Mouse (Mus musculus) stomach, embryonic 15.5 days (tissue): ENCODE results near the gene Tjp3. TPM values are rescaled to one million over a fixed set of nuclear protein-coding genes. Genes with fewer than 3 reads are reported as not detected.
"Not testable (repeated sequence)": the region's sequence is repeated elsewhere in the genome, so short reads cannot be mapped to it uniquely, and the experiment has no call there.

Experiments
- ATAC-seq: fragments of 200-750 bp; cut with Nextera tagmentation; 2 replicates; pipeline ENCODE4 v1.8.0; 2017; ENCODE audit warnings: low read depth, moderate number of reproducible peaks, moderate TSS enrichment; ENCODE audit not compliant: insufficient read depth, low FRiP score
- H3K27ac ChIP-seq: fragments of 300-500 bp; sonication (generic); 2 replicates; pipeline ENCODE4 v1.5.1; 2015; ENCODE audit warnings: mild to moderate bottlenecking, inconsistent platforms
- H3K27me3 ChIP-seq: fragments of 300-500 bp; sonication (generic); replicated peaks from 2 replicates; pipeline ENCODE4 v1.6.1; 2015; ENCODE audit warnings: inconsistent platforms
- H3K36me3 ChIP-seq: fragments of 300-500 bp; sonication (generic); 2 replicates; pipeline ENCODE4 v1.6.1; 2015; ENCODE audit warnings: inconsistent platforms
- H3K4me1 ChIP-seq: fragments of 300-500 bp; sonication (generic); 2 replicates; pipeline ENCODE4 v1.6.1; 2015; ENCODE audit warnings: inconsistent platforms
- H3K4me2 ChIP-seq: fragments of 300-500 bp; sonication (generic); 2 replicates; pipeline ENCODE4 v1.6.1; 2015; ENCODE audit warnings: mild to moderate bottlenecking, inconsistent platforms
- H3K4me3 ChIP-seq: fragments of 300-500 bp; sonication (generic); replicated peaks from 2 replicates; pipeline ENCODE4 v1.5.1; 2015; ENCODE audit warnings: inconsistent platforms
- H3K9ac ChIP-seq: fragments of 300-500 bp; sonication (generic); 2 replicates; pipeline ENCODE4 v1.6.1; 2015; ENCODE audit warnings: inconsistent platforms
- H3K9me3 ChIP-seq: fragments of 300-500 bp; sonication (generic); 2 replicates; pipeline ENCODE4 v1.6.1; 2016; ENCODE audit warnings: inconsistent platforms
- WGBS: fragments of 180-500 bp; shearing (Covaris S2); methylation state at CpG from one replicate; pipeline ENCODE4 v1.1.7; 2015; 5-methylcytosine and 5-hydroxymethylcytosine counted together
- polyA plus RNA-seq: library from polyadenylated mRNA; unstranded; fragments of >200 nt; fragmentation: Nextera tagmentation; extraction: Ambion mirVana; gene quantifications from 2 replicates; pipeline ENCODE4 v1.2.1, GENCODE M21; 2015

The Tjp3 gene
- polyA plus RNA-seq, 1 experiment from 2014 or later, result 32.6 TPM

GRCm38 (mm10) chr10:81238618-81239017 is 52.8 kb downstream of the Tjp3 start:
- Histone ChIP-seq H3K4me3 (no peak overlapping the region), H3K4me2 (no peak overlapping the region), H3K9ac (no peak overlapping the region), H3K27me3 (peaks cover 21% of the 10 kb centered on the region), H3K36me3 (no peaks in the 10 kb centered on the region), H3K4me1 (peaks cover 3% of the 10 kb centered on the region; the same call in 1 of the 2 replicates), H3K27ac (no peak overlapping the region), H3K9me3 (no peaks in the 10 kb centered on the region)
- WGBS, result 77% methylated on average over 2 of the region's 2 CpGs
- no peak for ATAC-seq

DNA sequence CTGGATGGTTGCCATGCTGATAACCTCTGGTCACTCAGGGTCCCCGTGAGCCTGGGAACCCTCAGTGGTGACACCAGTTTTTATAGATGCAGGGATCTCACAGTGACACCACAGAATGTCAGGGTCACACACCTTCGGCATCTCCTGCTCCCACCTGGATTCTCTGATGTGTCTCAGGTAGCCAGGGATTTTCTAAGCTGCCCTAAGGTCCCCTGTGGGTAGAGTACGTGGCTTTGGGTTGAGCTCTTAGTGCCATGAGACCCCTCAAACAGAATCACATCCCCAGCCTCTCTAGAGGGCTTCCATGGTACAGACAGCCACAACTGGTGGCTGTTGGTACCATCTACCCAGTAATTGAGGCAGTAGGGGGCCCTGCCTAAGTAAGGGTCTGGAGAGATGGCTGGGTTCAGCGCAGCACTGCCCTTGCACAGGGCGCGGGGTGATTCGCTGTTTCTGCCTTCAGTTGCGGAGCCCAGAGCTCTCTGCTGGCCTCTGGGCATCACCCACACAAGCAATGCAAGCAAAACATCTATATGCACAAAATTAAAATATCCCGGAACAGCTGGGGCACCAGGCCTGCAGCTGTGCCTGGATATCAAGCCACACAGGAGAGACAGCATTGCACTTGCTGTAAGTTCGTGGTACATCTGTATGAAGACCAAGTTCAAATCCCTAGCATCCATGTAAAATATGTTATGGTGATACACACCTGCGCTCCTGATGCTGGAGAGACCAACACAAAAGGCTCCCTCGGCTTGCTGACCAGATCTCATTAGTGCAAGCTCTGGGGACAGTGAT is 54.7 kb downstream of the Tjp3 start:
- H3K9ac ChIP-seq, result no peak overlapping the region
- peaks cover 18% of the 10 kb centered on the region for H3K27me3 ChIP-seq
- H3K36me3 ChIP-seq, result no peaks in the 10 kb centered on the region
- no peak overlapping the region for H3K4me3 ChIP-seq
- H3K4me1 ChIP-seq, result peaks cover 10% of the 10 kb centered on the region
- ATAC-seq, result no peak
- WGBS, result 84% methylated on average over 12 of the region's 12 CpGs
- no peaks in the 10 kb centered on the region for H3K9me3 ChIP-seq
- no peak overlapping the region for H3K4me2 ChIP-seq
- no peak overlapping the region for H3K27ac ChIP-seq

DNA sequence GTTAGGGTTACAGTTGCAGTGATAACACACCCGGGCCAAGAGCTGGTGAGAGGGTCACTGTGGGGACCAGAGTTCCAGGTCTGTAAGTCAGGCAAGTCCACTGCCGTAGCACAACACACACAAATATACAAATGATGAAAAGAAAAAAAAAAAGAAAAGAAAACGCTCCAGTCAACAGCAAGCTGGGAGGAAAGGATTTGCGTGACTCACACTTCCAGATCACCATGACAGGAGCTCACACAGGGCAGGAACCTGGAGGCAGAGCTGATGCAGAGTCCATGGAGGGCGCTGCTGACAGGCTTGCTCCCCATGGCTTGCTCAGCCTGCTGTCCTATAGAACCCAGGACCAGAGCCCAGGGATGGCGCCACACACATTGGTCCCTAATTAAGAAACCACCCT is 57.2 kb downstream of the Tjp3 start:
- ATAC-seq, result no peak
- H3K9ac ChIP-seq, result no peak overlapping the region
- WGBS, result 75% methylated on average over 6 of the region's 6 CpGs
- no peaks in the 10 kb centered on the region for H3K36me3 ChIP-seq
- no peak overlapping the region for H3K4me3 ChIP-seq
- H3K9me3 ChIP-seq, result no peaks in the 10 kb centered on the region
- H3K4me2 ChIP-seq, result peak overlapping the region; percentile 65; the same call in 1 of the 2 replicates
- H3K27ac ChIP-seq, result no peak overlapping the region
- peaks cover 10% of the 10 kb centered on the region for H3K4me1 ChIP-seq
- H3K27me3 ChIP-seq, result peaks cover 23% of the 10 kb centered on the region

DNA sequence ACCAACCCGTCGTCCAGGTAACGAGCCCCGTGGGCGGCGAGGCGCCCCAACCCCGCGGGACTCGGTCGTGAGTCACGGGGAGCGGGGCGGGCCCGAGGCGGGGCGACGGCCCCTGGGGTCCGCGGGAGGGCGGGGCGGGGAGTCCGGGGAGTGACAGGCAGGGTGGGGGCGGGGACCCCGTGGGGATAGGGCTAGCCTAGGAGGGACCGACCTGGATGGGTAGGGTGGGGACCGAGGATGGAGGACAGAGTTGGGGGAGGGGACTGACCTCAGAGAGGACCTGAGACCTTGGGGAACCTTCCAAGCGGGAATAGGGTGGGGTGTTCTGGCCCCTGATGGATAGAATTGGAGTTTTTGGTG is 58.2 kb downstream of the Tjp3 start:
- H3K27me3 ChIP-seq, result peaks cover 30% of the 10 kb centered on the region
- under 1% methylated on average over 28 of the region's 28 CpGs for WGBS
- no peaks in the 10 kb centered on the region for H3K36me3 ChIP-seq
- no peak overlapping the region for H3K27ac ChIP-seq
- peak overlapping the region; percentile 65 for H3K4me2 ChIP-seq
- peak overlapping the region; percentile 65 for H3K9ac ChIP-seq
- no peaks in the 10 kb centered on the region for H3K9me3 ChIP-seq
- peak; percentile 67; the same call in 1 of the 2 replicates for ATAC-seq
- peak overlapping the region; percentile 78 for H3K4me3 ChIP-seq
- H3K4me1 ChIP-seq, result peaks cover 10% of the 10 kb centered on the region

- ATAC-seq, result peak; percentile 89
Observed at GRCm38 (mm10) chr10:81232580-81233225, 58.7 kb downstream of the Tjp3 start, which contains the start of gene Zfr2. Zfr2 (plus strand) TSS chr10:81233155.

GRCm38 (mm10) chr10:81231436-81231835 is 59.9 kb downstream of the Tjp3 start:
- Histone ChIP-seq H3K9ac (no peak overlapping the region), H3K27me3 (peaks cover 31% of the 10 kb centered on the region), H3K4me2 (no peak overlapping the region), H3K9me3 (no peaks in the 10 kb centered on the region), H3K4me1 (peaks cover 10% of the 10 kb centered on the region), H3K27ac (no peak overlapping the region), H3K4me3 (no peak overlapping the region), H3K36me3 (no peaks in the 10 kb centered on the region)
- 56% methylated on average over 7 of the region's 7 CpGs for WGBS
- no peak for ATAC-seq

More at GRCm38 (mm10) chr10:81232580-81233225, 58.7 kb downstream of the Tjp3 start, which contains the start of gene Zfr2:
- Histone ChIP-seq H3K4me1 (peaks cover 10% of the 10 kb centered on the region), H3K4me2 (peak within 1 kb of the TSS; percentile 65), H3K9me3 (no peaks in the 10 kb centered on the region), H3K9ac (peak within 1 kb of the TSS; percentile 65), H3K27ac (no peak within 1 kb of the TSS), H3K4me3 (peak within 1 kb of the TSS; percentile 78), H3K36me3 (no peaks in the 10 kb centered on the region), H3K27me3 (peaks cover 31% of the 10 kb centered on the region)
- WGBS, result 6% methylated on average over 29 of the region's 29 CpGs

GRCm38 (mm10) chr10:81230438-81231332 is 60.7 kb downstream of the Tjp3 start, which contains the start of gene Atcay:
Atcay (minus strand) TSS chr10:81230833.
- Histone ChIP-seq H3K4me3 (0 out of 2 replicates have a peak within 1 kb of the TSS, but pooled peaks have one; percentile 11), H3K36me3 (no peaks in the 10 kb centered on the region), H3K4me2 (peak within 1 kb of the TSS; percentile 35), H3K27me3 (peaks cover 31% of the 10 kb centered on the region), H3K9ac (no peak within 1 kb of the TSS), H3K4me1 (peaks cover 10% of the 10 kb centered on the region), H3K27ac (no peak within 1 kb of the TSS), H3K9me3 (no peaks in the 10 kb centered on the region)
- 12% methylated on average over 27 of the region's 27 CpGs for whole genome bisulfite sequencing
- ATAC-seq, result no peak

GRCm38 (mm10) chr10:81229735-81230437 is 61.5 kb downstream of the Tjp3 start:
- ATAC-seq, result no peak
- peaks cover 31% of the 10 kb centered on the region for H3K27me3 ChIP-seq
- H3K4me3 ChIP-seq, result 0 out of 2 replicates have a peak overlapping the region, but pooled peaks have one; percentile 11
- no peaks in the 10 kb centered on the region for H3K9me3 ChIP-seq
- no peak overlapping the region for H3K9ac ChIP-seq
- no peaks in the 10 kb centered on the region for H3K36me3 ChIP-seq
- H3K4me2 ChIP-seq, result 0 out of 2 replicates have a peak overlapping the region, but pooled peaks have one; percentile 2
- WGBS, result 13% methylated on average over 20 of the region's 20 CpGs
- no peak overlapping the region for H3K27ac ChIP-seq
- peaks cover 10% of the 10 kb centered on the region for H3K4me1 ChIP-seq

GRCm38 (mm10) chr10:81223731-81224130 is 67.7 kb downstream of the Tjp3 start:
- H3K9ac ChIP-seq, H3K27me3 ChIP-seq, ATAC-seq, H3K27ac ChIP-seq, H3K4me1 ChIP-seq, H3K9me3 ChIP-seq, H3K4me3 ChIP-seq, H3K36me3 ChIP-seq, H3K4me2 ChIP-seq: not testable (repeated sequence)
- 52% methylated on average over 2 of the region's 2 CpGs for WGBS
